Mouse (Mus musculus) left cerebral cortex, adult 11 months (tissue): ENCODE measurements at regions not wholly inside any gene's neighbourhood (a gene's known extent, or its start where the extent isn't known, plus 50 kb on each side); places are given as distances from the start of the nearest gene placed in this dataset.

Experiments used
- DNase-seq: peaks from one replicate; pipeline ENCODE4 v3.0.0; 2022; ENCODE audit warnings: low spot score

- no peak for DNase-seq
These were observed 233.0 kb downstream of the Phf14 start for GRCm38 (mm10) chr6:12140596-12140995.

GRCm38 (mm10) chr6:12145216-12145615, 237.6 kb downstream of the Phf14 start:
- no peak for DNase-seq

- no peak for DNase-seq
These were observed 243.2 kb downstream of the Phf14 start for GRCm38 (mm10) chr6:12150613-12151333.

- no peak for DNase-seq
These were observed 256.4 kb downstream of the Phf14 start for GRCm38 (mm10) chr6:12163971-12164370.

GRCm38 (mm10) chr6:12168533-12168932, 260.9 kb downstream of the Phf14 start:
- no peak for DNase-seq

GRCm38 (mm10) chr6:12169431-12169830, 261.8 kb downstream of the Phf14 start:
- DNase-seq, result no peak

- no peak for DNase-seq
These were observed 263.1 kb downstream of the Phf14 start for GRCm38 (mm10) chr6:12170722-12171121.

GRCm38 (mm10) chr6:12171189-12171588, 263.6 kb downstream of the Phf14 start:
- DNase-seq, result no peak

GRCm38 (mm10) chr6:12177996-12178395, 270.4 kb downstream of the Phf14 start:
- DNase-seq, result peak; percentile 22

GRCm38 (mm10) chr6:12180951-12181350, 273.3 kb downstream of the Phf14 start:
- no peak for DNase-seq

- DNase-seq, result no peak
These were observed 302.6 kb downstream of the Phf14 start for GRCm38 (mm10) chr6:12210190-12210589.

GRCm38 (mm10) chr6:12214526-12215177, 307.0 kb downstream of the Phf14 start:
- DNase-seq, result no peak

GRCm38 (mm10) chr6:12215178-12215553, 307.6 kb downstream of the Phf14 start:
- no peak for DNase-seq

- DNase-seq, result no peak
These were observed 336.5 kb downstream of the Phf14 start for GRCm38 (mm10) chr6:12244151-12244550.

GRCm38 (mm10) chr6:12247975-12248374, 340.4 kb downstream of the Phf14 start:
- DNase-seq, result no peak

GRCm38 (mm10) chr6:12248599-12248998, 341.0 kb downstream of the Phf14 start:
- DNase-seq, result peak; percentile 27

- DNase-seq, result no peak
These were observed 346.9 kb downstream of the Phf14 start for GRCm38 (mm10) chr6:12254507-12254906.

GRCm38 (mm10) chr6:12255434-12255833, 347.8 kb downstream of the Phf14 start:
- no peak for DNase-seq

GRCm38 (mm10) chr6:12258273-12258672, 350.7 kb downstream of the Phf14 start:
- no peak for DNase-seq

- DNase-seq, result no peak
These were observed 351.4 kb downstream of the Phf14 start for GRCm38 (mm10) chr6:12258940-12259481.

- DNase-seq, result no peak
These were observed 352.0 kb downstream of the Phf14 start for GRCm38 (mm10) chr6:12259629-12260028.

GRCm38 (mm10) chr6:12260325-12261076, 352.9 kb downstream of the Phf14 start:
- peak; percentile 24 for DNase-seq
